Mouse (Mus musculus) lung, postnatal 0 days (tissue): Measurements from ENCODE around the gene Syde2. TPM values are rescaled to one million over a fixed set of nuclear protein-coding genes. Genes with fewer than 3 reads are reported as not detected.
A peak's percentile ranks its signal among the peaks of the same experiment; 100 is the strongest.

Experiments used
- ATAC-seq: fragments of 200-750 bp; cut with Nextera tagmentation; 2 replicates; pipeline ENCODE4 v1.8.0; 2017; ENCODE audit warnings: moderate library complexity
- DNase-seq: peaks from one replicate; pipeline ENCODE4 v3.0.0-alpha.2; 2016; ENCODE audit warnings: low spot score
- H3K27ac ChIP-seq: fragments of 300-500 bp; sonication (generic); 2 replicates; pipeline ENCODE4 v1.5.1; 2014; ENCODE audit warnings: antibody characterized with exemption, mild to moderate bottlenecking, low read length, mixed read lengths
- H3K27me3 ChIP-seq: fragments of 300-500 bp; sonication (generic); replicated peaks from 2 replicates; pipeline ENCODE4 v1.6.1; 2014; ENCODE audit warnings: low read length, mixed read lengths; ENCODE audit not compliant: insufficient read depth
- H3K36me3 ChIP-seq: fragments of 300-500 bp; sonication (generic); 2 replicates; pipeline ENCODE4 v1.6.1; 2014; ENCODE audit warnings: low read length, mixed read lengths; ENCODE audit not compliant: insufficient read depth
- H3K4me1 ChIP-seq: fragments of 300-500 bp; sonication (generic); 2 replicates; pipeline ENCODE4 v1.6.1; 2014; ENCODE audit warnings: antibody characterized with exemption, low read depth, low read length, mixed read lengths; ENCODE audit not compliant: insufficient read depth
- H3K4me2 ChIP-seq: fragments of 300-500 bp; sonication (generic); replicated peaks from 2 replicates; pipeline ENCODE4 v1.6.1; 2014; ENCODE audit warnings: low read depth, mild to moderate bottlenecking, low read length, moderate library complexity, mixed read lengths
- H3K4me3 ChIP-seq: fragments of 300-500 bp; sonication (generic); 2 replicates; pipeline ENCODE4 v1.5.1; 2014; ENCODE audit warnings: low read depth, low read length
- H3K9ac ChIP-seq: fragments of 300-500 bp; sonication (generic); replicated peaks from 2 replicates; pipeline ENCODE4 v1.6.1; 2014; ENCODE audit warnings: low read depth, mild to moderate bottlenecking
- H3K9me3 ChIP-seq: fragments of 300-500 bp; sonication (generic); 2 replicates; pipeline ENCODE4 v1.6.1; 2016; ENCODE audit warnings: low read length, mixed read lengths
- CTCF ChIP-seq: IDR thresholded peaks from 2 replicates; pipeline ENCODE4 v1.5.1; 2016; ENCODE audit warnings: antibody characterized with exemption, mild to moderate bottlenecking
- EP300 ChIP-seq: IDR thresholded peaks from 2 replicates; pipeline ENCODE4 v1.6.1; 2016; ENCODE audit warnings: antibody characterized with exemption, mild to moderate bottlenecking, control low read depth
- WGBS: fragments of 180-500 bp; shearing (Covaris S2); extraction: QIAGEN DNeasy Blood & Tissue Kit; methylation state at CpG from one replicate; pipeline ENCODE4 v1.1.7; 2014; 5-methylcytosine and 5-hydroxymethylcytosine counted together
- polyA plus RNA-seq: library from polyadenylated mRNA; unstranded; fragments of >200 nt; fragmentation: Nextera tagmentation; extraction: Ambion mirVana; gene quantifications from 2 replicates; pipeline ENCODE4 v1.2.1, GENCODE M21; 2015

Syde2 gene
- polyA plus RNA-seq, 1 experiment from 2014 or later, result 3.1 TPM

DNA sequence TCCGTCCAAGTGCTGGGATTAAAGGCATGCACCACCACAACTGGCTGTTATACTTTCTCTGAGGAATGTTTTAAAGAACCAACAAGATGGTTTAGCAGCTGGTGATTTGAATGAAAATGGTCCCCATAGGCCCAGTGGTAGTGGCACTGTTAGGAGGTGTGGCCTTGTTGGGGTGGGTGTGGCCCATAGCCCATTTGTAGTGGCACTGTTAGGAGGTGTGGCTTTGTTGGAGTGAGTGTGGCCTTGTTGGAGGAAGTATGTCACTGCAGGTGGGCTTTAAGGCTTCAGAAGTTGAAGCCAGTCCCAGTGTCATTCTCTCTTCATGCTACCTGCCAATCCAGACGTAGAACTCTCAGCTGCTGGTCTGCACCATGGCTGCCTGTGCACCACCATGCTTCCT, 40.7 kb downstream of the Syde2 start:
- no peak overlapping the region for H3K4me2 ChIP-seq
- 89% methylated on average over 2 of the region's 2 CpGs for WGBS
- no peak overlapping the region for H3K9ac ChIP-seq
- DNase-seq (no peak), ATAC-seq (no peak)
- H3K27me3 ChIP-seq, result no peaks in the 10 kb centered on the region
- H3K9me3 ChIP-seq, result no peaks in the 10 kb centered on the region
- H3K4me1 ChIP-seq, result no peaks in the 10 kb centered on the region
- no peak for TF ChIP-seq CTCF
- no peak for TF ChIP-seq EP300
- H3K27ac ChIP-seq, result no peak overlapping the region
- H3K4me3 ChIP-seq, result no peak overlapping the region
- H3K36me3 ChIP-seq, result no peaks in the 10 kb centered on the region

DNA sequence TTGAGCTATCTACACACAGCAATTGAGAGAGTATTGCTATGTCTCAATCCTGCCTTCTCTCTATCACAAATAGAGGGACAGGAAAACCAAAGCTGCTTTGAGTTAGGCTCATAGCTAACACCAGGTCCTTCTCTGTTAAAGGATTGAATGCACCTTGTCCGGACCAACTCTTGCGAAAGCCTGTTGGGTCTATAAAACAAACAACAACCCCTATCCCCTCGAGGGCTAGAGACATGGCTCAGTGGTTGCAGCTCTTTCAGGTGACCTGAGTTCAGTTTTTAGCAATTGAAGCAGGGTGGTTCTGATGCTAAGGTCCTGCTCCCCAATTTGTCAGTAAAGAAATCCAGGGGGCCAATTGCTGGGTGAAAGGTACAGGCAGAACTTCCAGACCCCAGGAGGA, 41.6 kb downstream of the Syde2 start:
- no peaks in the 10 kb centered on the region for H3K27me3 ChIP-seq
- H3K9me3 ChIP-seq, result no peaks in the 10 kb centered on the region
- no peaks in the 10 kb centered on the region for H3K4me1 ChIP-seq
- no peak overlapping the region for H3K27ac ChIP-seq
- WGBS, result 68% methylated on average over 3 of the region's 3 CpGs
- H3K36me3 ChIP-seq, result no peaks in the 10 kb centered on the region
- no peak overlapping the region for H3K4me2 ChIP-seq
- DNase-seq, result no peak
- H3K4me3 ChIP-seq, result no peak overlapping the region
- ATAC-seq, result no peak
- H3K9ac ChIP-seq, result no peak overlapping the region
- TF ChIP-seq CTCF, result no peak
- no peak for TF ChIP-seq EP300

DNA sequence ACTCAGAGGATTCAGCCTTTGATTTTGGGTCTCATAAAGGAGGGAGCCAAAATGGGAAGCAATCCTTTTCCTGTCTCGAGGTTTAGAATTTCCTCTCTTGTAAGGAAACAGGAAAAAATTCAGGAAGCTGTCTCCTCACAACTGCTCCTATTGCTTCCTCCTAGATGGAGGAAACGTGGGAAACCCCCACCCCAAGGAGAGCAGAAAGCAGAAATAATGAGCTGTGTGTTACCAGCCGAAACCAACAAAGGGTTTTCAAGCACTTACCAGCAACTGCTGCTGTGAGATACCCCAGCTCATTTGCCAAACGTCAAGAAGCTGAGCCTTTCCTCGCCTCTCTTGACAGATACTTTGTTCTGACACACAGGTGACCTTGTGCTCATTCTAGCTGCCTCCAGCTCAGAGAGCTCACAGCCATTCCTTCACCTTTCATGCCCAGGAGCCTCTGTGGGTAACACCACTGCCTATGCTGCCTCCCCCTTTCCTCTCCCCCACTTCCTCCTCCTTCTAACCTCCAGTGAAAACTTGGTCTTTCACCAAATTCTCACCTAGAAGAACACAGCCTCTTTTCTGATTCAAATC, 42.7 kb downstream of the Syde2 start:
- H3K4me3 ChIP-seq, result no peak overlapping the region
- H3K4me1 ChIP-seq, result no peaks in the 10 kb centered on the region
- no peaks in the 10 kb centered on the region for H3K36me3 ChIP-seq
- ATAC-seq, result no peak
- WGBS, result 19% methylated on average over 5 of the region's 5 CpGs
- no peaks in the 10 kb centered on the region for H3K27me3 ChIP-seq
- no peak for DNase-seq
- no peak overlapping the region for H3K4me2 ChIP-seq
- no peaks in the 10 kb centered on the region for H3K9me3 ChIP-seq
- TF ChIP-seq CTCF (no peak), EP300 (no peak)
- H3K27ac ChIP-seq, result no peak overlapping the region
- H3K9ac ChIP-seq, result 0 out of 2 replicates have a peak overlapping the region, but pooled peaks have one; percentile 12

DNA sequence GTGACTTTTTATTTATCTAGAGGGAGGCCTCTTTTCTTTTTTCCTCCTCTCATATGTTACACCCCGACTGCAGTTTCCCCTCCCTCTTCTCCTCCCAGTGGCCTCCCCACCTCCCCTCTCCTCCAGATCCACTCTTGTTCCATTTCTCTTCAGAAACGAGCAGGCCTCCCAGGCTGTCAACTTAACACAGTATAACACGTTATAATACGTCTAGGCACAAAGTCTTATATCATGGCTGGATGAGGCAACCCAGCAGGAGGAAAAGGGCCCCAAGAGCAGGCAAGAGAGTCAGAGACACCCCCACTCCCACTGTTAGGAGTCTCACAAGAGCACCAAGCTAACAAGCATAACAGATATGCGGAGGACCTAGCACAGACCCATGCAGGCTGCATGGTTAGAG, 45.3 kb downstream of the Syde2 start:
- H3K4me2 ChIP-seq, result no peak overlapping the region
- no peaks in the 10 kb centered on the region for H3K27me3 ChIP-seq
- no peaks in the 10 kb centered on the region for H3K9me3 ChIP-seq
- no peak for DNase-seq
- 79% methylated on average over 5 of the region's 5 CpGs for WGBS
- no peak overlapping the region for H3K4me3 ChIP-seq
- no peak for ATAC-seq
- H3K9ac ChIP-seq, result no peak overlapping the region
- H3K4me1 ChIP-seq, result no peaks in the 10 kb centered on the region
- no peaks in the 10 kb centered on the region for H3K36me3 ChIP-seq
- H3K27ac ChIP-seq, result no peak overlapping the region
- TF ChIP-seq CTCF (no peak), EP300 (no peak)

DNA sequence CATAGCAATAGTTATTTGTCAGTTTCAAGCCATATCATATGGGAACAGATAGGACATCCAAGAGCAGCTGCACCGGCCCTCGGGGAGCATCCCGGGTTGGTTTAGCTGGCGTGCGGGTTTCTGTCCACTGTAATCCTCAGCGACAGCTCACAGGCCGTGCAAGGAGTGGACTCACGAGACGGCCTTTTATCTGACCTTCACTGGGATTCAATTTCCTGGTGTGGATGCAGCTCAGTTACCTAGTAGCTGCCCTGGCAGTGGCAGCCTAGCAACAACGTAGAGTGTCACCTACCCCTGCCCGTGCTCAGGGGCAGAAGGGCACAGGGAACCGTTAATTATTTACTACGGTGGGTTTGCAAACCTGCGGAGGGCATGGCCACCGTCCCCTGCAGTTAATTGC, 50.2 kb downstream of the Syde2 start:
- no peaks in the 10 kb centered on the region for H3K4me1 ChIP-seq
- H3K36me3 ChIP-seq, result no peaks in the 10 kb centered on the region
- TF ChIP-seq EP300, result no peak
- TF ChIP-seq CTCF, result no peak
- no peak for DNase-seq
- WGBS, result 36% methylated on average over 15 of the region's 15 CpGs
- H3K9ac ChIP-seq, result no peak overlapping the region
- ATAC-seq, result no peak
- H3K9me3 ChIP-seq, result no peaks in the 10 kb centered on the region
- H3K27ac ChIP-seq, result no peak overlapping the region
- no peak overlapping the region for H3K4me2 ChIP-seq
- no peaks in the 10 kb centered on the region for H3K27me3 ChIP-seq
- no peak overlapping the region for H3K4me3 ChIP-seq

DNA sequence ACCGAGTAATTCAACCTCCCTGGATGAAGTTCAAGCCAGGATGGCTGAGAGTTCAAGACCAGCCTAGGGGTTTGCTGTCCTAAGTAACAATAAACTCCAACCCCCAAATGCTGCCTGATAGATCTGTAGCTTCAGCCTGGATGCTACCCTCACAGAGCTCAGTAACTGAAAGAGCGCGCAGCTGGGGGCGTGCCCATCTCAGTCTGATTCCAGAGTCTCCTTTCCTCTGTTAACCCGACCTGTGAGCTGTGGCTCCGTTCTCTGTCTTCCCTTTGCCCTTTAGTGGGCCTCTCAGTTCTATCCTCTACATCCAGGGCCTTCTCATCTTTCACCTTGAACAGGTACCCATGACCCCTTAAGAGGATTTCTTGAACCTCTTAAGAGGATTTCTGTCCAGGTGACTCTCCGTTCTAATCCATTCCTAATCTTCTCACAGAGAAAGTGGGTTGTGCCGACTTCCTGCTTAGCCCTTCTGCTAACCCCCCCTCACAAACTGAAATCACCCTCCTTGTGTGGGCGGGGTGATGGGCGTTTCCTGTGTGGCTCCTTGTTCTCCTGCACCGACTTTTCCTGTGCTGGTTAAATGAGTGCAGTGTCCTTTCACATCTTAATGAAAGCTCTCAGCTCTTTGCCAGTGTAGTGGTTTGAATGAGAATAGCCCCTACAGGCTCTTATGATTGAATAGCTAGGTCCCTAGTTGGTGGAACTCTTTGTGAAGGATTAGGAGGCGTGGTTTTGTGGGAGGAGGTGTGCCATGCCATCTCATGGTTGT, 51.6 kb downstream of the Syde2 start:
- Histone ChIP-seq H3K27me3 (no peaks in the 10 kb centered on the region), H3K9ac (no peak overlapping the region), H3K4me2 (no peak overlapping the region), H3K4me1 (no peaks in the 10 kb centered on the region), H3K4me3 (no peak overlapping the region), H3K36me3 (no peaks in the 10 kb centered on the region), H3K27ac (no peak overlapping the region), H3K9me3 (no peaks in the 10 kb centered on the region)
- ATAC-seq, result no peak
- TF ChIP-seq EP300 (no peak), CTCF (no peak)
- WGBS, result 50% methylated on average over 12 of the region's 12 CpGs
- DNase-seq, result no peak
